Mouse (Mus musculus) neural tube, embryonic 14.5 days (tissue): ENCODE results near the gene Pign. TPM values are rescaled to one million over a fixed set of nuclear protein-coding genes. Genes with fewer than 3 reads are reported as not detected.

Experiments used
- ATAC-seq: fragments of 200-750 bp; cut with Nextera tagmentation; 2 replicates; pipeline ENCODE4 v1.8.0; 2017; ENCODE audit warnings: low read depth, mild to moderate bottlenecking, moderate TSS enrichment, moderate library complexity
- H3K27ac ChIP-seq: fragments of 300-500 bp; sonication (generic); 2 replicates; pipeline ENCODE4 v1.5.1; 2014; ENCODE audit warnings: low read depth, mild to moderate bottlenecking, control low read depth, low read length, moderate library complexity, mixed read lengths
- H3K27me3 ChIP-seq: fragments of 300-500 bp; sonication (generic); 2 replicates; pipeline ENCODE4 v1.6.1; 2014; ENCODE audit warnings: low read length; ENCODE audit not compliant: control insufficient read depth, insufficient read depth
- H3K36me3 ChIP-seq: fragments of 300-500 bp; sonication (generic); 2 replicates; pipeline ENCODE4 v1.6.1; 2014; ENCODE audit warnings: low read length, mixed read lengths; ENCODE audit not compliant: control insufficient read depth, insufficient read depth
- H3K4me1 ChIP-seq: fragments of 300-500 bp; sonication (generic); 2 replicates; pipeline ENCODE4 v1.6.1; 2014; ENCODE audit warnings: low read length; ENCODE audit not compliant: control insufficient read depth, insufficient read depth
- H3K4me2 ChIP-seq: fragments of 300-500 bp; sonication (generic); 2 replicates; pipeline ENCODE4 v1.6.1; 2014; ENCODE audit warnings: mild to moderate bottlenecking, low read depth, low read length, control low read depth
- H3K4me3 ChIP-seq: fragments of 300-500 bp; sonication (generic); 2 replicates; pipeline ENCODE4 v1.5.1; 2014; ENCODE audit warnings: low read depth, low read length, control low read depth, mixed read lengths
- H3K9ac ChIP-seq: fragments of 300-500 bp; sonication (generic); replicated peaks from 2 replicates; pipeline ENCODE4 v1.6.1; 2014; ENCODE audit warnings: low read depth, mild to moderate bottlenecking, control low read depth, low read length, mixed read lengths
- H3K9me3 ChIP-seq: fragments of 300-500 bp; sonication (generic); 2 replicates; pipeline ENCODE4 v1.6.1; 2016; ENCODE audit warnings: low read length; ENCODE audit not compliant: control insufficient read depth
- WGBS: fragments of 180-500 bp; shearing (Covaris S2); extraction: QIAGEN DNeasy Blood & Tissue Kit; methylation state at CpG from one replicate; pipeline ENCODE4 v1.1.7; 2014; 5-methylcytosine and 5-hydroxymethylcytosine counted together
- polyA plus RNA-seq: library from polyadenylated mRNA; unstranded; fragments of >200 nt; fragmentation: Nextera tagmentation; extraction: Ambion mirVana; gene quantifications from 2 replicates; pipeline ENCODE4 v1.2.1, GENCODE M21; 2014

Gene Pign
- polyA plus RNA-seq, 1 experiment from 2014 or later: 13.0 TPM

DNA sequence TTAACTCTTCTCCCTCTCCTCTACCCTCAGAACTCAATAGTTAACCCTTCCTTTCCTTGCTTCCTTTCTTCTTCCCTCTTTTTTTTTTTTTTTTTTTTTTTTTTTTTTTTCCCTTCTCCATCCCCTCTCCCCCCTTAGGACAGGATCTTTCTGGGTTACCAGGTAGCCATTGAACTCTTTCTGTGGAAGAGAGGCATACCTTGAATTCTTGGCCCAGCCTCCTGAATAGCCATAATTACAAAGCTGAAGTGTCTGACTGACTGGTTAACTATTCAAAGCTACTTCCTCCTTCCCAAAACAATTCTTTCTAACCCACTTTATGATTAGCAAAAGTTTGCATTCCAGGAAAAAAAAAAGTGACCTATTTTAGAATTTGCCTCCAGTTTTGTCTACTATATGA, 6.2 kb upstream of the Pign start:
- ATAC-seq: no peak
- Histone ChIP-seq H3K27ac (no peak overlapping the region), H3K4me3 (no peak overlapping the region), H3K36me3 (no peaks in the 10 kb centered on the region), H3K9ac (no peak overlapping the region), H3K4me2 (no peak overlapping the region), H3K4me1 (peaks cover 19% of the 10 kb centered on the region), H3K27me3 (no peaks in the 10 kb centered on the region), H3K9me3 (no peaks in the 10 kb centered on the region)

GRCm38 (mm10) chr1:105663962-105664812, 710 bp upstream of the Pign start:
- WGBS: under 1% methylated on average over 68 of the region's 68 CpGs
- ATAC-seq: peak; percentile 26

GRCm38 (mm10) chr1:105662820-105663170, 682 bp downstream of the Pign start:
- Histone ChIP-seq H3K9me3 (no peaks in the 10 kb centered on the region), H3K4me1 (peaks cover 27% of the 10 kb centered on the region), H3K9ac (peak overlapping the region; percentile 64), H3K27me3 (no peaks in the 10 kb centered on the region), H3K36me3 (no peaks in the 10 kb centered on the region), H3K27ac (no peak overlapping the region), H3K4me3 (peak overlapping the region; percentile 95), H3K4me2 (peak overlapping the region; percentile 74)
- no peak for ATAC-seq
- WGBS: 8% methylated on average over 6 of the region's 6 CpGs

More at GRCm38 (mm10) chr1:105663962-105664812, 710 bp upstream of the Pign start:
- no peaks in the 10 kb centered on the region for H3K36me3 ChIP-seq
- H3K4me2 ChIP-seq: peak overlapping the region; percentile 89
- H3K4me1 ChIP-seq: peaks cover 27% of the 10 kb centered on the region
- H3K9ac ChIP-seq: peak overlapping the region; percentile 74
- H3K9me3 ChIP-seq: no peaks in the 10 kb centered on the region
- H3K4me3 ChIP-seq: peak overlapping the region; percentile 95
- H3K27ac ChIP-seq: peak overlapping the region; percentile 82
- no peaks in the 10 kb centered on the region for H3K27me3 ChIP-seq

DNA sequence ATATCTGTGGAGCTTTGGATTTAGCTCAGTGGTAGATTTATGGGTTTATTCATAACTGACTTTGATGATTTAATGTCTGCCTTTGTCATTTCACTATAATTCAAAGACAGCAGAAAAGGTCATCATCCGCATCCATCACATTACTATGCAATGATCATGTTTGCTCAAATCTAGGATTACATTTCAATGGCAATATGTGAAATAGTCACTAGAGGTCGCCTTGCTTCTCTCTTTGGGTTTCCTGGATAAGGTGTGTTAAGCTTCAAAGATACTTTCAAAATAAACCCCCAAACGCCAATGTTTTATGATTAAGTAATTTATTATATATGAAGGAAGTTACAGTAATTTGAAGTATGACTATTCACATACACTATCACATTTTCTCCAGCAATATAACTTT, 3.5 kb downstream of the Pign start:
- WGBS: 22% methylated on average over 3 of the region's 3 CpGs
- H3K27ac ChIP-seq: no peak overlapping the region

GRCm38 (mm10) chr1:105653981-105654380, 9.5 kb downstream of the Pign start:
- H3K27ac ChIP-seq: no peak overlapping the region
- ATAC-seq: no peak

More for the DNA sequence above, 3.5 kb downstream of the Pign start:
- ATAC-seq: no peak
- Histone ChIP-seq H3K9ac (no peak overlapping the region), H3K27me3 (no peaks in the 10 kb centered on the region), H3K4me1 (peaks cover 11% of the 10 kb centered on the region; the same call in 1 of the 2 replicates), H3K4me2 (no peak overlapping the region), H3K4me3 (no peak overlapping the region), H3K36me3 (no peaks in the 10 kb centered on the region), H3K9me3 (no peaks in the 10 kb centered on the region)

GRCm38 (mm10) chr1:105650650-105651049, 12.8 kb downstream of the Pign start:
- no peaks in the 10 kb centered on the region for H3K4me1 ChIP-seq
- 96% methylated on average over 1 of the region's 1 CpGs for WGBS
- H3K27me3 ChIP-seq: no peaks in the 10 kb centered on the region
- H3K4me3 ChIP-seq: no peak overlapping the region
- H3K36me3 ChIP-seq: 0 out of 2 replicates have a peak, but pooled peaks cover 2% of the 10 kb centered on the region
- no peaks in the 10 kb centered on the region for H3K9me3 ChIP-seq
- no peak for ATAC-seq
- H3K9ac ChIP-seq: no peak overlapping the region
- no peak overlapping the region for H3K4me2 ChIP-seq
- H3K27ac ChIP-seq: no peak overlapping the region

More at GRCm38 (mm10) chr1:105653981-105654380, 9.5 kb downstream of the Pign start:
- WGBS: 95% methylated on average over 1 of the region's 1 CpGs
- H3K4me2 ChIP-seq: no peak overlapping the region
- no peaks in the 10 kb centered on the region for H3K4me1 ChIP-seq
- H3K36me3 ChIP-seq: no peaks in the 10 kb centered on the region
- H3K9me3 ChIP-seq: no peaks in the 10 kb centered on the region
- no peak overlapping the region for H3K4me3 ChIP-seq
- H3K27me3 ChIP-seq: no peaks in the 10 kb centered on the region
- H3K9ac ChIP-seq: no peak overlapping the region

DNA sequence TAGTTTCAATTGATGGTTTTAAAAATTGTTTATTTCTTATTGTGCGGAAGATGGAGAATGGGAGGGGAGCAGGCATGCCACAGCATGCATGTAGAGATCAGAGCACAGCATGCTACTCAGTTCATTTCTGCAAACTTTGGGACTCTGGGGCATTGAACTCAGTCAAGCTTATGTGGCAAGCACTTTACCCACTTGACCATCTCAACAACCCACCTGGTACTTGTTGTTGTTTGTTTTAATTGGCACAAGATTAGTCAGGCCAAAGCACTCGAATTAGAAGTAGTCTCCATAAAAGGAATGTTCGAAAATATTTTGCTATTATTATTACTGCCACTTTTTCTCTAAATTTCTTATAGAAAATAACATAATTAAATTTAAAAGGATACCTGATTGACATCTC, 19.4 kb downstream of the Pign start:
- WGBS: 89% methylated on average over 3 of the region's 3 CpGs

GRCm38 (mm10) chr1:105630481-105630880, 33.0 kb downstream of the Pign start:
- H3K4me3 ChIP-seq: no peak overlapping the region
- no peaks in the 10 kb centered on the region for H3K27me3 ChIP-seq
- no peak overlapping the region for H3K4me2 ChIP-seq
- WGBS: 46% methylated on average over 3 of the region's 3 CpGs
- no peaks in the 10 kb centered on the region for H3K36me3 ChIP-seq
- H3K27ac ChIP-seq: no peak overlapping the region
- H3K4me1 ChIP-seq: no peaks in the 10 kb centered on the region
- H3K9me3 ChIP-seq: no peaks in the 10 kb centered on the region
- H3K9ac ChIP-seq: no peak overlapping the region
- ATAC-seq: peak; percentile 71; the same call in 1 of the 2 replicates

More for the DNA sequence above, 19.4 kb downstream of the Pign start:
- Histone ChIP-seq H3K9ac (no peak overlapping the region), H3K4me2 (no peak overlapping the region), H3K27ac (no peak overlapping the region), H3K27me3 (no peaks in the 10 kb centered on the region), H3K4me3 (no peak overlapping the region), H3K4me1 (no peaks in the 10 kb centered on the region), H3K9me3 (no peaks in the 10 kb centered on the region), H3K36me3 (0 out of 2 replicates have a peak, but pooled peaks cover 2% of the 10 kb centered on the region)
- no peak for ATAC-seq

GRCm38 (mm10) chr1:105589673-105590072, 73.8 kb downstream of the Pign start:
- H3K27me3 ChIP-seq: no peaks in the 10 kb centered on the region
- H3K9me3 ChIP-seq: no peaks in the 10 kb centered on the region
- H3K4me1 ChIP-seq: no peaks in the 10 kb centered on the region
- WGBS: 37% methylated on average over 2 of the region's 2 CpGs
- no peaks in the 10 kb centered on the region for H3K36me3 ChIP-seq
- H3K9ac ChIP-seq: no peak overlapping the region
- H3K4me2 ChIP-seq: no peak overlapping the region
- H3K4me3 ChIP-seq: no peak overlapping the region
- no peak overlapping the region for H3K27ac ChIP-seq
- ATAC-seq: peak; percentile 49; the same call in 1 of the 2 replicates
